Mouse (Mus musculus): ENCODE data around the gene Pcp2. TPM values are rescaled to one million over a fixed set of nuclear protein-coding genes. Genes with fewer than 3 reads are reported as not detected.

The Pcp2 gene
- polyA plus RNA-seq, 1 experiment: not detected

- H3K4me1 ChIP-seq (ENCODE audit: control insufficient read depth, insufficient read depth, insufficient read length): no peaks in the 10 kb centered on the region
- H3K36me3 ChIP-seq (ENCODE audit: control insufficient read depth, insufficient read depth, low read length): peaks cover 7% of the 10 kb centered on the region
- WGBS: 93% methylated on average over 6 of the region's 6 CpGs
- no peaks in the 10 kb centered on the region for H3K27me3 ChIP-seq (ENCODE audit: control insufficient read depth, insufficient read depth, low read length)
- no peak overlapping the region for H3K4me3 ChIP-seq (ENCODE audit: extremely low read depth, insufficient read depth, insufficient read length)
- H3K27ac ChIP-seq (ENCODE audit: insufficient read depth, low read length): no peak overlapping the region
- DNase-seq (ENCODE audit: low read depth in 1 of 2, low spot score in 2 of 2): no peak
- no peak for TF ChIP-seq POLR2A (IDR thresholded peaks at IDR 0.05; ENCODE audit: low read depth, low read length)
- no peak for TF ChIP-seq CTCF (IDR thresholded peaks at IDR 0.05; ENCODE audit: extremely low read depth, insufficient read depth, insufficient read length, insufficient replicate concordance)
Observed at GRCm38 (mm10) chr8:3646824-3647531, 21.6 kb upstream of the Pcp2 start.

GRCm38 (mm10) chr8:3645804-3646203 lies 20.5 kb upstream of the Pcp2 start:
- Histone ChIP-seq H3K27me3 (ENCODE audit: control insufficient read depth, insufficient read depth, low read length) (no peaks in the 10 kb centered on the region), H3K27ac (ENCODE audit: insufficient read depth, low read length) (no peak overlapping the region), H3K4me1 (ENCODE audit: control insufficient read depth, insufficient read depth, insufficient read length) (no peaks in the 10 kb centered on the region), H3K36me3 (ENCODE audit: control insufficient read depth, insufficient read depth, low read length) (peaks cover 17% of the 10 kb centered on the region), H3K4me3 (ENCODE audit: extremely low read depth, insufficient read depth, insufficient read length) (no peak overlapping the region)
- no peak for TF ChIP-seq POLR2A (IDR thresholded peaks at IDR 0.05; ENCODE audit: low read depth, low read length)
- TF ChIP-seq CTCF (IDR thresholded peaks at IDR 0.05; ENCODE audit: extremely low read depth, insufficient read depth, insufficient read length, insufficient replicate concordance): peak; percentile 45; the same call in 1 of the 2 replicates
- peak; percentile 47 to 62 for DNase-seq (ENCODE audit: low read depth in 1 of 2, low spot score in 2 of 2)
- WGBS: 31% methylated on average over 5 of the region's 5 CpGs

GRCm38 (mm10) chr8:3631478-3631875 lies 6.1 kb upstream of the Pcp2 start:
- H3K36me3 ChIP-seq (ENCODE audit: control insufficient read depth, insufficient read depth, low read length): peaks cover 27% of the 10 kb centered on the region
- no peak for TF ChIP-seq CTCF (IDR thresholded peaks at IDR 0.05; ENCODE audit: extremely low read depth, insufficient read depth, insufficient read length, insufficient replicate concordance)
- TF ChIP-seq POLR2A (IDR thresholded peaks at IDR 0.05; ENCODE audit: low read depth, low read length): no peak
- no peak for DNase-seq (ENCODE audit: low read depth in 1 of 2, low spot score in 2 of 2)
- H3K4me1 ChIP-seq (ENCODE audit: control insufficient read depth, insufficient read depth, insufficient read length): 0 out of 2 replicates have a peak, but pooled peaks cover 3% of the 10 kb centered on the region
- WGBS: 6% methylated on average over 8 of the region's 8 CpGs
- H3K4me3 ChIP-seq (ENCODE audit: extremely low read depth, insufficient read depth, insufficient read length): peak overlapping the region; percentile 71
- H3K27me3 ChIP-seq (ENCODE audit: control insufficient read depth, insufficient read depth, low read length): no peaks in the 10 kb centered on the region
- H3K27ac ChIP-seq (ENCODE audit: insufficient read depth, low read length): 0 out of 2 replicates have a peak overlapping the region, but pooled peaks have one; percentile 2

GRCm38 (mm10) chr8:3630647-3631477 lies 5.5 kb upstream of the Pcp2 start, which contains the start of gene Stxbp2:
Stxbp2 (plus strand) TSS chr8:3630955.
- Histone ChIP-seq H3K4me3 (ENCODE audit: extremely low read depth, insufficient read depth, insufficient read length) (peak within 1 kb of the TSS; percentile 71), H3K27ac (ENCODE audit: insufficient read depth, low read length) (0 out of 2 replicates have a peak within 1 kb of the TSS, but pooled peaks have one; percentile 2), H3K36me3 (ENCODE audit: control insufficient read depth, insufficient read depth, low read length) (peaks cover 20% of the 10 kb centered on the region), H3K27me3 (ENCODE audit: control insufficient read depth, insufficient read depth, low read length) (no peaks in the 10 kb centered on the region), H3K4me1 (ENCODE audit: control insufficient read depth, insufficient read depth, insufficient read length) (0 out of 2 replicates have a peak, but pooled peaks cover 3% of the 10 kb centered on the region)
- DNase-seq (ENCODE audit: low read depth in 1 of 2, low spot score in 2 of 2): peak; percentile 66 to 85
- 3% methylated on average over 47 of the region's 47 CpGs for WGBS
- TF ChIP-seq CTCF (IDR thresholded peaks at IDR 0.05; ENCODE audit: extremely low read depth, insufficient read depth, insufficient read length, insufficient replicate concordance) (no peak), POLR2A (IDR thresholded peaks at IDR 0.05; ENCODE audit: low read depth, low read length) (peak; percentile 81)

- H3K36me3 ChIP-seq (ENCODE audit: control insufficient read depth, insufficient read depth, low read length): peaks cover under 1% of the 10 kb centered on the region; the same call in 1 of the 2 replicates
- DNase-seq (ENCODE audit: low read depth in 1 of 2, low spot score in 2 of 2): peak; percentile 38 to 52
- no peaks in the 10 kb centered on the region for H3K27me3 ChIP-seq (ENCODE audit: control insufficient read depth, insufficient read depth, low read length)
- H3K27ac ChIP-seq (ENCODE audit: insufficient read depth, low read length): no peak overlapping the region
- 0 out of 2 replicates have a peak, but pooled peaks cover 3% of the 10 kb centered on the region for H3K4me1 ChIP-seq (ENCODE audit: control insufficient read depth, insufficient read depth, insufficient read length)
- TF ChIP-seq CTCF (IDR thresholded peaks at IDR 0.05; ENCODE audit: extremely low read depth, insufficient read depth, insufficient read length, insufficient replicate concordance) (no peak), POLR2A (IDR thresholded peaks at IDR 0.05; ENCODE audit: low read depth, low read length) (no peak)
- H3K4me3 ChIP-seq (ENCODE audit: extremely low read depth, insufficient read depth, insufficient read length): no peak overlapping the region
- WGBS: 55% methylated on average over 5 of the region's 5 CpGs
Observed at GRCm38 (mm10) chr8:3628014-3628413, 2.7 kb upstream of the Pcp2 start.

GRCm38 (mm10) chr8:3626971-3627370 lies 1.6 kb upstream of the Pcp2 start:
- 11% methylated on average over 5 of the region's 5 CpGs for WGBS
- TF ChIP-seq POLR2A (IDR thresholded peaks at IDR 0.05; ENCODE audit: low read depth, low read length) (no peak), CTCF (IDR thresholded peaks at IDR 0.05; ENCODE audit: extremely low read depth, insufficient read depth, insufficient read length, insufficient replicate concordance) (no peak)
- H3K4me3 ChIP-seq (ENCODE audit: extremely low read depth, insufficient read depth, insufficient read length): no peak overlapping the region
- DNase-seq (ENCODE audit: low read depth in 1 of 2, low spot score in 2 of 2): no peak
- no peaks in the 10 kb centered on the region for H3K36me3 ChIP-seq (ENCODE audit: control insufficient read depth, insufficient read depth, low read length)
- H3K27ac ChIP-seq (ENCODE audit: insufficient read depth, low read length): no peak overlapping the region
- no peaks in the 10 kb centered on the region for H3K27me3 ChIP-seq (ENCODE audit: control insufficient read depth, insufficient read depth, low read length)
- peaks cover 3% of the 10 kb centered on the region; the same call in 1 of the 2 replicates for H3K4me1 ChIP-seq (ENCODE audit: control insufficient read depth, insufficient read depth, insufficient read length)
